Mouse (Mus musculus): Measurements from ENCODE around the gene Ppp1r14c. TPM values are rescaled to one million over a fixed set of nuclear protein-coding genes. Genes with fewer than 3 reads are reported as not detected.

Gene Ppp1r14c
- total RNA-seq (2017): 0.35 TPM in 1 of 2 replicates, not detected in the other

DNA sequence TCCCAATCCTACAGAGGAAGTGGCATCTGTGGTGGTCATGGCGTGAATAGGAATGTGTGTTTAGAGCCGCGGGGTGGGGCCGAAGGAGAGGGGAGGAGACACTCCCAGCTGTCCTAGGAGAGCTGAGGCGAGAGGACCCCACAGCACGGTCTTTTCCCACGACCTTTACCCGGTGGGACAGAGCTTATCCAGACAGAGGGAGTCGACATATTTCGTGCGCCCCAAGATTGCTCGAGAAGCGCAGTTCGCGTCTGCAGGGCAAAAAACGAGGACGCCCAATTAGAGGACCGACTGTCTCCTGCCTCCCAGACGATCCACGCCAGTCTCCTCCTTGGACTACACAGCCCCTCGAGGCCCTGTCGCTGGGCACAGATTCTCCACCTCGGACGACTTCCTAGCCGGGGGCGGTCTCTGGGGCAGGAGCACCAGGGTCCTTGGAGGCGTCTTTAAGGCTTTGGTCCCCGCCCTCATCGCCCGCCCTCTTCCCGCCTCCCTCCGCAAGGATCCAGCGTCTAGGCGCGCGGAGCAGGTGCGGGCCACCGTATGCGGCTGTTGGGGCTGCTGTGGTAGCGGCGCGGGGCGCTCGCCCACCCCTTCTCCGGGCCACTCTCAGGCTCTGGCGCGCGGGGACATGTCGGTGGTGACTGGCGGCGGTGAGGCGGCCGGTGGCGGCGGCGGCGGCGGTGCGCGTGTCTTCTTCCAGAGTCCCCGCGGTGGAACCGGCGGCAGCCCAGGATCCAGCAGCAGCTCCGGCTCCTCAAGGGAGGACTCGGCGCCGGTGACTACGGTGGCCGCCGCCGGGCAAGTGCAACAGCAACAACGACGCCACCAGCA is at the start of gene Ppp1r14c:
Gene Ppp1r14c (plus strand): TSS at position 22 of the 834 bp plus-strand sequence.
- no peak for ATAC-seq (ENCODE audit: extremely low read depth, insufficient number of reproducible peaks, low FRiP score, poor library complexity, severe bottlenecking)

DNA sequence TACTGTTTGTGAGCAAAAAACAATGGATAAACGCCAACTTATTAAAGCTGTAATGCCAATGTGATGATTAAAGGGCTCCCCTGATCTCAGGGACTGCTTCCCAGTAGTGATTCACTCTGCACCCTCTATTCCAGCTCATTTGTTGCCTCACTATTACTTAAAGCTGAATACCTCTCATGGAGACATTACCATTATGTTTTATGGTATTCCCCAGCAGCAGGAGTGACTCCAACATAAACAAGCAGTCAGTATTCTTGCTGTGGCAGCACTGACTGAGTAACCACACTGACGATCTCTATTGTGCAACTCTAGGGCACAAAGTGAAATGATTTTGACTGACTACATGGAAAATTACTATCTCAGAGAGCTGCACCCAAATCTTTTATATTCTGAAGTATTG is 44.5 kb upstream of the Ppp1r14c start:
- no peak for ATAC-seq (ENCODE audit: extremely low read depth, insufficient number of reproducible peaks, low FRiP score, poor library complexity, severe bottlenecking)

DNA sequence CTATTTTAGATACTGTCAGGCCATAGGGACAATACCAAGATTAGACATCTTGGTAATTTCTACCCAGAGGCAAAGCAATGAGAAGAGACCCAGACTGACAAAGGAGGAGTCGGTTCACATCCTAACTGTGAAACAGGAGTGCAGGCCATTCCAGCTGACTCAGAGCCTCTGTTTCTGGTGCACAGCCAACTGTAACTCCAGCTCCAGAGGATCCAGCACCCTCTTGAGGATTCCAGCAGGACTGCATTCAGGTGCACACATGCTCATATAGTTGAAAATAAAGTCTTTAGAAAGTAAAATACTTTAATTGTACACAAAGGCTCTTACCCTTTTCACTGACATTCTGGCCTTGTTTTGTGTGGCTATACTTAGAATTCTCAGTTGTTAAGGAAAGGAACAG is 40.4 kb upstream of the Ppp1r14c start:
- no peak for ATAC-seq (ENCODE audit: extremely low read depth, insufficient number of reproducible peaks, low FRiP score, poor library complexity, severe bottlenecking)

DNA sequence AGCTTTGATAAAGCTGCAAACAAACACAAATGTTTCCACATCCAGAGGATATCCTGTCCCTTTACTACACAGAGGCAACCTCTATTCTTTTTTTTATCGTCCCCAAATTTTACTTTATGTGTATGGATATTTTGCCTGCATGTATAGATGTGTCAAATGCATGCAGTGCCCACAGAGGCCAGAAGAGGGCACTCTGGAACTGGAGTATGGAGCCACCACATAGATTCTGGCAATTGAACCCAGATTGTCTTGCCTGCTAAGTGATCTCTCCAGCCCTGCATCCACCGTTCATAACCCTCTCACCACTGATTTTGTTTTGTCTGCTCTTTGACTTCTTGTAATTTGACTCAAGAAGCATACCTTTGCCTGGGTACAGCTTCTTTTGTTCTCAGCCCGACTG is 33.0 kb upstream of the Ppp1r14c start:
- ATAC-seq (ENCODE audit: extremely low read depth, insufficient number of reproducible peaks, low FRiP score, poor library complexity, severe bottlenecking): 0 out of 2 replicates have a peak, but pooled peaks have one; percentile 19

DNA sequence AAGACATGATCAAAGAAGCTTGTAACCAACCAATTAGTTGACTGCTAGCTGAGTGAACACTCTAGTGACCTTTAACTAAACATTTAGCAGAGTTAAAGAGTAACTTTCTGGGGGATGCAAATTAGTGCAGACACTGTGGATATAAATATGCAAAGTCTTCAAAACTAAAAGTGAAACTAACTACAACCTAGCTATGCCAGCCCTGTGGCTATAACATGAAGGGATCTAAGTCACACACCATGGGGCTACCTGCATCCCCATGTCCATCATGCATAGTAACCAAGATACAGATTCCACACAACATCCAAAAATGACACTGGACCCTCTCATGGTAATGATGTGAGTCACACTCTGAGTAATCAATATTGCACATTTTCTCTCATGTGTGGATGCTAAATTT is 31.3 kb upstream of the Ppp1r14c start:
- no peak for ATAC-seq (ENCODE audit: extremely low read depth, insufficient number of reproducible peaks, low FRiP score, poor library complexity, severe bottlenecking)

DNA sequence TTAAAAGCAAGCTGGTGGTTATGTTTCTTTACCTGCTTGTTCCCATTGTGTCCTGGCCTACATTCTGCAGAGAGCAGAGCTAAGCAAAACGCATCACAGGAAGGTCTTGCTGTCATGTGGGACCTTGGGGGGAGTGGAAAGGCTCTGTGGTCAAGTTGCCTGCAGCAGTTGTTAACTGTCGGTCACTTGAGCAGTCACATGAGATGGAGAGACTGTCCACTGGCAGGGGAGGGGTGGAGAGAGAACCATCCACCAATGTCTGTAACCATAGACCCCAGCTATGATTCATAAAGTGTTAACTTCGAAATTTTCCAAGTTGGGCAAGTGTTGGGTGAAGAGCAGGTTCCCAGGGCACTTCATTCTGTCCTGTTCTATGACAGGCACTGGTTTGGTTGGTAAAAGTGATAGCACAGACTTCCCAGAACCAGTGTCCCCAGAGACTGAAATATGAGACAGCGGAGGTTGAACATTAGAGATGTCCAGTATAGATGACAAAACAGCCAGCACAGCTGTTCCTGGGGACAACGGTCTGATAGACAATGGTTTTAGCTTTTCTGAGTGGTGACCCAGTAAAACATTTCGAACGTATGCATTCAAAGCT is 29.0 kb upstream of the Ppp1r14c start:
- ATAC-seq (ENCODE audit: extremely low read depth, insufficient number of reproducible peaks, low FRiP score, poor library complexity, severe bottlenecking): no peak

DNA sequence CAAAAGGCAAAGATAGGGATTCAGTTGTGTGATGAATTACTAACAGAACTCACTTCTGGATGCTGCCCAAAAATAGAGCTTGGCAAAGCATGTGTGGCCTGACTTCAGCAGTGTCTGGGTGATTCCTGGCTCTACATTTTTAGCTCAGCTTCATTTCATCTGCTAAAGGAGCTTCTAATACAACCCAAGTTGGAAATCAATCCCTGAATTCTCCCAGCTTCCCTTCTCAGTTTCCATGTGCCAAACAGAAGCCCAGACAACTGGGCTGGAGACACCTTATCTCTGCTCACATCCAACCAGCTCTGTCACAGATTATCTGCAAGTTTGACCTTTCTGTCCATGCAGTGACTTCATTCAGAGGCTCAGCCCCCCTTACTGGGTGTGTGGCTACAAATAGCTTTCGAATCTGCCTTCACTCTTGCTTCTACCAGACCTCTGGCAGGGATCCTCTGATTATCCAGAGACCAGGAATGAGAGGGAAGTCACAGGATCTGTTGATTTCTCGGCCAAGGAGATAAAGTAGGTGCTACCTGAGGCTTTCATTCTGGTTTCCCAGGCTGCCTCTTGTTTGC is 28.4 kb upstream of the Ppp1r14c start:
- no peak for ATAC-seq (ENCODE audit: extremely low read depth, insufficient number of reproducible peaks, low FRiP score, poor library complexity, severe bottlenecking)

DNA sequence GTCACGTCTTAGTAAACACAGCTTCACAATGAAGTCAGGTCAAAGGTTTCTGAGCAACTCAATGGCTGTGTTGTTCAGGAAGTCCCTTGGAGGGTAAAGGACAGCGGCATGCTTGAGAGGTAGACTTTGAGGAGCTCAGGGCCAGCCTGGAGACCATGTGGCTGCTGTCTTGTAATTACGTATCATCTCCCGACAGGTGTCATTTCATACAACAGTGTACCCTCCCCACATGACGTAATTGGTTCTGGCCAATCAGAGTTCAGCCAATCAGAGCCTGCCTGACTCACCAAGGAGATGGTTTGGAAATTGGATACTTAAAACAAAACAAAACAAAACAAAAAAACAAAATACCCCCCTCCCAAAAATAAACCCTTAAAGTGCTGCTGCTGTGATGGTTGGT is 20.2 kb upstream of the Ppp1r14c start:
- no peak for ATAC-seq (ENCODE audit: extremely low read depth, insufficient number of reproducible peaks, low FRiP score, poor library complexity, severe bottlenecking)

DNA sequence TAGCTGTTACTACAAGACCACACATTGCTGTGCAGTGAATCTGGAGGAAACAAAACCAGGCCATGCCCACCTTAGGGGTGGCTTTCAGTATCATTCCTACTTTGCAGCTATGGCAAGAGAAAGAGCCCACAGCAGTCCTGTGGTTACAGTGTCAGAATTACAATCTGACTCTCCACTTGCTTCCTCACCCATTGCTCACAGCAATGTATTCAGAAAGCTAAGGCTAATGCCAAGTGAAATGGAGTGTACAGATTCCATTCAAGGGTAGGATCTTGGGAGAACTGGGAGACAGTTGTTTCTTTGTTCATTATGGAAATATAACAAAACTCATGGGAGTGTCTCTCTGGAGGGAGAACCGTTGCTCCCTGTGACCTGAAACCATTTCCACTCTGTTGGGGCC is 6.3 kb upstream of the Ppp1r14c start:
- no peak for ATAC-seq (ENCODE audit: extremely low read depth, insufficient number of reproducible peaks, low FRiP score, poor library complexity, severe bottlenecking)

DNA sequence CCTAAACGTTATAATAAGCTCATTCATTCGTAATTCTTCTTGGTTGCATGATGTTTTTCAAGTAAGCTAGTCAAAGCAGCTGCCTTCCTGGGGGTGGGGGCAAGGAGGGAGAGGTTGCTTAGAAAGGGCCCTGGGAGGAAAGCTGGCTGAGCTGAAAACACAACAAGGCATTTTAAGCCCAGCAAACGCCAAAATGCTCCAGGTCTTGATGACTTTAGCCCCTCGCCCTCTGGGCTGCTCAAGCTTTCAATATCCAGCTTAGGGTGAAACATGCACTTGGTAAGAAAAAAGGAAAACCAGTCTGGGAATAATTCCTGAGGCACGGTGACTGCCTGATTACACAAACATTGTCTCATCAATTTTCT is 204 bp upstream of the Ppp1r14c start:
- no peak for ATAC-seq (ENCODE audit: extremely low read depth, insufficient number of reproducible peaks, low FRiP score, poor library complexity, severe bottlenecking)

DNA sequence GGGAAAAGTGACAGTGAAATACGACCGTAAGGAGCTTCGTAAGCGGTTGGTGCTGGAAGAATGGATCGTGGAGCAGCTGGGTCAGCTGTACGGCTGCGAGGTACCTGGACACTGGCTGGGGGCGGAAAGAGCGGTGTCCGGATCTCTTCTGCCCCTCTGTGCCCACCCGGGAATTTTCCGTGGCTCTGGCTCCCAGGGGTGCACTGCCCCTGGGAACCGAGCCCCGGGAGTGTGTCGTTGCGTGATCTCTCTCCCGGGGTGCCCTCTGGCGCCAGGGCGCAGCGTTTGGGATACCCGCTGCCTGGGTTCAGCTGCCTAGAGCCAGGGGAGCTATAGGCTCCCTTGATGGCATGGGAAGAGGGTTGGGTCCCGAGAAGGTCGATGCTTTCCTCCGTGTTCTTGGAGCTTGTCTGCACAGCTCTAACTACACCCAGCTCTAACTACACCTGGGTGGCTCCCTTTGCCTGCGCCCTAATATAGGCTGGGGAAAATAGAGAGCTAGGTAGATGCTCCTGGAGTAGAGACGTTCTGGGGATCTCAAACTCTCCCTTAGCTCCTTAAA is 1.1 kb downstream of the Ppp1r14c start:
- ATAC-seq (ENCODE audit: extremely low read depth, insufficient number of reproducible peaks, low FRiP score, poor library complexity, severe bottlenecking): no peak

DNA sequence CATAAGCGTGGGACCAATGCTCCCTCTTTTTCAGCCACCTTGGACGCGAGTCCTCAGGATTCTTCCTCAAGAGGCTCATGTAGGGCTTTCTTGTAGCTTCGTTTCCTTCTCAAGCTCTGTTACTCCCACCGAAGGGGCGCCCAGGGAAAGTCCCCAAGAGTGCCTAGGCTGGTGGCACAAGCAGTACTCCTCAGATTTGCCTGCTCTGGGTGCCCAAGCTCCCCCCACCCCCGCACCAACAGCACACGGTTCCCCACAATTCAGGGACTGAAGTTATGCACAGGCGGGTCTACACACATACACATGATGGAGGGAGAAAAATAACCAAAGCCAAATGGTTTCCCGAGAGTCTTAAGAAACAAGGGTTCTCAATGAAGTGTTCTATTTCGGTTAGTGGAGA is 1.6 kb downstream of the Ppp1r14c start:
- ATAC-seq (ENCODE audit: extremely low read depth, insufficient number of reproducible peaks, low FRiP score, poor library complexity, severe bottlenecking): no peak

DNA sequence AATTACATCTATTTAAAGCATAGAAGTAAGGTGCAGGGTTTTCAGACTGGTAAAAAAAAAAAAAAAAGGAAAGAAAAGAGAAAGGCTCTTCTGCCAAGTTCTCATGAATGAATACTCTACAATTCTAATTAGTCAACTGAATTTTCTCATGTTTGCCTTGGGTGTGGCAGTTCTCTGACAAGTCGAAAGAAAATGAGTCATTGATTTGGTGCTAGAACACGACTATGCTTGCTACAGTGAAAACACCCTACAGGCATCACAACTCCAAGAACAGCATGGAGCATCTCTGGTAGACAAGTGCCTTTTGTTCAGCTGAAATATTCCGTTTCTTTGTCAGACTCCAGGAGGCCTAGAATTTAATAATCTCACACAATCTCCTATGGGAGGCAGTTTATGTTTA is 17.3 kb downstream of the Ppp1r14c start:
- ATAC-seq (ENCODE audit: extremely low read depth, insufficient number of reproducible peaks, low FRiP score, poor library complexity, severe bottlenecking): no peak

DNA sequence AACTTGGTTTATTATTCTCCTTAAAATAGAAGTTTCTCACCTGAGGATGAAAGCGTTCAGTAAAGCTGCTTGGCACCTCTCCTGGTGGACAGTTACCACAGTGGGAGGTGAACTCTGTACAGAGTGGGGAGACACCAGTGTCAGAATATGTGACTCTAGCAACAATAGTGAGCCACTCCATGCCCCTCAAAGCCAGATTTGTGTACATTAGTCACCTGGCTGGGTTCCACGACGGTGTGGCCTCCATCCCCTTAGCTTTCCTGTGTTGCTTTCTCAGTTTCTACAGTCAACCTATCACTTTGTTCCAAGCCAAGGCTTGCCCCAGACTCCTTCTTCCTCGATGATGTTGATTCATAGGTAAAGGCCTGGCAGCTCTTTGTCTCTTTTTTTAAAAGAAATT is 26.4 kb downstream of the Ppp1r14c start:
- no peak for ATAC-seq (ENCODE audit: extremely low read depth, insufficient number of reproducible peaks, low FRiP score, poor library complexity, severe bottlenecking)

DNA sequence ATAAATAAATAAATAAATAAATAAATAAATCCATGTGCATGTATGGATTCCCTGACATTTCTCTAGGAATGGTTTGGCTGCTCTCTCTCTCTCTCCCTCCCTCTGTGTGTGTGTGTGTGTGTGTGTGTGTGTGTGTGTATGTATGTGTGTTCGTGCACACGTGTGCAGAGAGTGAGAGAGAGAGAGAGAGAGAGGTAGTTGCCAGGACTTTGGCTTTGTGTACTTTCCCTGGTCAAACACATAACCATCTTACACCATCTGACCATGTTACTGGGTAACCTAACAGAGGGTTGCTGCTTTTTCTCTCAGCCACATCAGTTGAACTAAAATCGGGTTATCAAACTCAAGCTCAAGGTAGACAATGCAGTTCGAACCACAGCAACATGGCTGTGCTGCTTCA is 27.7 kb downstream of the Ppp1r14c start:
- ATAC-seq (ENCODE audit: extremely low read depth, insufficient number of reproducible peaks, low FRiP score, poor library complexity, severe bottlenecking): no peak

DNA sequence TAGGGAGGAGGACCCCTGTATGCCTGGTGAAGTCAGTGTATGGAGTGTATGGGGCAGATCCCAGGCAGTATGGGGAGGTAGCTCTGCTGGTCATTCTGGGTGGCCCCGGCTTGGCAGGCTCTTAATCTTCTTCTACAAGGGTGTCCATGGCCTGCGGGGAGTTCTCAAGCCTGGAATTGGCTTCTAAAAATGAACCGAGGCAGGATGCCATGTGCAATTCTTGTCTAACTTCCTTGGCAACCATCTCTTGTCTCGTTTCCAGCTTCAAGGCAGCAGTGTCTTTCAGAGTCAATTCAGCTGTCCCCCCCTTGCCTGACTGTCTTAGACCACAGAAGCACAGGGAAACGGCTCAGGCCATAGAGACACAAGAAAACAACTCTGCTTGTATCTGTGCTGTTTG is 28.3 kb downstream of the Ppp1r14c start:
- no peak for ATAC-seq (ENCODE audit: extremely low read depth, insufficient number of reproducible peaks, low FRiP score, poor library complexity, severe bottlenecking)

DNA sequence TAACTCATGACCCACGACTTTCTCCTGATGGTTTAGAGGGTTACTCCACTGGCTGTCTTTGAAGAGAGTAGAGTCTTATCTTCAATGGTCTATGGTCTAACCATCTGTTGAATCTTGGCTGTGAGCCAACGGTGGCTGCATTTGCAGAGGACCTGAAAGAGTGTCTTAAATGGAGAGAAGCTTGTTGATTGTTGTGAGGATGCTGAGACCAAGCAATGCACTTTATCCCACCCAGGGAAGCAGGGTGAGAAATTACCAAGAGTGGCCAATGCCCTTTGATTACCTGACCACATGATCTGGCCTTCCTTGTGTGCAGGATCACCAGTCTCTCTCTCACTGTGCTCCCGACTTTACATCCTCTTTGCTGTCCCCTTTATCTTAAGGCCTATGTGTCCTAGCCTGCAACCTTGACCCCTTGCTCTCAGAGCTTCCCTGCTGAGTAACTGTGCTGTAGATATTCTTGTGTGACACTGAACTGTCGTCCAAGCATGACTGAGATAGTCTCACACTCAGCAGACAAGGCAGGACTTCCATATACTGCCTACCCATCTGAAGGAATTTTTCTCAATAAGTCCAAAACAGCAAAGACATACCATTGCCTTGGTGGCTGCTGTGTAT is 28.9 kb downstream of the Ppp1r14c start:
- ATAC-seq (ENCODE audit: extremely low read depth, insufficient number of reproducible peaks, low FRiP score, poor library complexity, severe bottlenecking): no peak

DNA sequence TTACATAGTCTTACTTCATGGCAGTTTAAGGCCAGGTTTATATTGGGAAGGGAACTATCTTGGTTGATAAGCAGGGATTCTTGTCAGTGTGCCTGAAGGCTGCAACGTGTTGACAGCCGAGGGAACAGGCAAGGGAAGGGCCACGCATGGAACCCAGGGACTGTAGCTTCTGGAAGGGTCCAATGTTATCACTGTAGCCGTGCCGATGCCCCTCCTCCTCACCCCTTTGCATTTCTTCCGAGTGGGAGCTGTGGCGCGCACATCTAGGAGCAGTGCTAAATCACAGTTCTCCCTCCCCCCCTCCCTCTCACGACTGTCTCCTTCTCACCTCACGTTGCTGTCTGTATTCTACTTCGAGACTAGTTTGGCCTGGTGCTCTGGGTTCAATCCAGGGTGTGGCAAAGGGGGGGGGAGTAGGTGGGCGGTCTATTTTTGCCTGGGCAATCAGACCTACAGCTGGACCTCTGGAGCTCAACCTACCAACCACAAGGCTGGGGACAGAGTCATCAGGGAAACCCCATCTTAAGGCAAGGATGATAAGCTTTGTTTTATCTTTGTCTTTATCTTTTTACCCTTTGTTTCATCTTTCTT is 29.6 kb downstream of the Ppp1r14c start:
- ATAC-seq (ENCODE audit: extremely low read depth, insufficient number of reproducible peaks, low FRiP score, poor library complexity, severe bottlenecking): no peak
